Mouse (Mus musculus) neural tube, embryonic 12.5 days (tissue): ENCODE results near the gene Bicral. TPM values are rescaled to one million over a fixed set of nuclear protein-coding genes. Genes with fewer than 3 reads are reported as not detected.
"Not testable (repeated sequence)": the region's sequence is repeated elsewhere in the genome, so short reads cannot be mapped to it uniquely, and the experiment has no call there.

Source experiments
- ATAC-seq: fragments of 200-750 bp; cut with Nextera tagmentation; 2 replicates; pipeline ENCODE4 v1.8.0; 2017; ENCODE audit warnings: low read depth, mild to moderate bottlenecking, moderate TSS enrichment, moderate library complexity; ENCODE audit not compliant: low FRiP score
- H3K27ac ChIP-seq: fragments of 300-500 bp; sonication (generic); 2 replicates; pipeline ENCODE4 v1.5.1; 2016
- H3K27me3 ChIP-seq: fragments of 300-500 bp; sonication (generic); replicated peaks from 2 replicates; pipeline ENCODE4 v1.6.1; 2016; ENCODE audit warnings: mild to moderate bottlenecking
- H3K36me3 ChIP-seq: fragments of 300-500 bp; sonication (generic); 2 replicates; pipeline ENCODE4 v1.6.1; 2016; ENCODE audit warnings: mild to moderate bottlenecking
- H3K4me1 ChIP-seq: fragments of 300-500 bp; sonication (generic); 2 replicates; pipeline ENCODE4 v1.6.1; 2016
- H3K4me2 ChIP-seq: fragments of 300-500 bp; sonication (generic); replicated peaks from 2 replicates; pipeline ENCODE4 v1.6.1; 2016; ENCODE audit warnings: mild to moderate bottlenecking
- H3K4me3 ChIP-seq: fragments of 300-500 bp; sonication (generic); 2 replicates; pipeline ENCODE4 v1.5.1; 2016
- H3K9ac ChIP-seq: fragments of 300-500 bp; sonication (generic); 2 replicates; pipeline ENCODE4 v1.6.1; 2016; ENCODE audit warnings: mild to moderate bottlenecking
- H3K9me3 ChIP-seq: fragments of 300-500 bp; sonication (generic); 2 replicates; pipeline ENCODE4 v1.6.1; 2016; ENCODE audit warnings: mild to moderate bottlenecking
- WGBS: fragments of 180-500 bp; shearing (Covaris S2); methylation state at CpG from one replicate; pipeline ENCODE4 v1.1.7; 2016; 5-methylcytosine and 5-hydroxymethylcytosine counted together
- polyA plus RNA-seq: library from polyadenylated mRNA; unstranded; fragments of >200 nt; fragmentation: Nextera tagmentation; extraction: Ambion mirVana; gene quantifications from 2 replicates; pipeline ENCODE4 v1.2.1, GENCODE M21; 2016

Gene Bicral
- polyA plus RNA-seq, 1 experiment from 2014 or later = 8.0 TPM

- no peak for ATAC-seq
- H3K9me3 ChIP-seq = no peaks in the 10 kb centered on the region
- no peak overlapping the region for H3K9ac ChIP-seq
- H3K27ac ChIP-seq = peak overlapping the region; percentile 11; the same call in 1 of the 2 replicates
- no peaks in the 10 kb centered on the region for H3K36me3 ChIP-seq
- H3K27me3 ChIP-seq = no peaks in the 10 kb centered on the region
- no peak overlapping the region for H3K4me3 ChIP-seq
- WGBS = 57% methylated on average over 6 of the region's 6 CpGs
- H3K4me2 ChIP-seq = peak overlapping the region; percentile 7; the same call in 1 of the 2 replicates
- peaks cover 16% of the 10 kb centered on the region for H3K4me1 ChIP-seq
These were observed 5.0 kb downstream of the Bicral start for GRCm38 (mm10) chr17:46853281-46853680.

GRCm38 (mm10) chr17:46852725-46853124 lies 5.6 kb downstream of the Bicral start:
- no peak overlapping the region for H3K4me2 ChIP-seq
- H3K4me3 ChIP-seq = no peak overlapping the region
- whole genome bisulfite sequencing = 51% methylated on average over 6 of the region's 6 CpGs
- ATAC-seq = no peak
- H3K27ac ChIP-seq = no peak overlapping the region; the same call in 1 of the 2 replicates
- no peak overlapping the region for H3K9ac ChIP-seq
- H3K4me1 ChIP-seq = peaks cover 16% of the 10 kb centered on the region
- no peaks in the 10 kb centered on the region for H3K9me3 ChIP-seq
- H3K36me3 ChIP-seq = no peaks in the 10 kb centered on the region
- H3K27me3 ChIP-seq = no peaks in the 10 kb centered on the region

GRCm38 (mm10) chr17:46847206-46847605 lies 11.1 kb downstream of the Bicral start:
- H3K4me2 ChIP-seq = no peak overlapping the region
- no peak overlapping the region for H3K27ac ChIP-seq
- no peak overlapping the region for H3K9ac ChIP-seq
- H3K4me1 ChIP-seq = peaks cover 11% of the 10 kb centered on the region; the same call in 1 of the 2 replicates
- H3K36me3 ChIP-seq = no peaks in the 10 kb centered on the region
- H3K4me3 ChIP-seq = no peak overlapping the region
- H3K9me3 ChIP-seq = no peaks in the 10 kb centered on the region
- WGBS = 97% methylated on average over 7 of the region's 7 CpGs
- H3K27me3 ChIP-seq = no peaks in the 10 kb centered on the region
- ATAC-seq = no peak

- WGBS = 95% methylated on average over 18 of the region's 18 CpGs
These were observed 11.7 kb downstream of the Bicral start for GRCm38 (mm10) chr17:46846573-46846972.

GRCm38 (mm10) chr17:46845262-46845661 lies 13.0 kb downstream of the Bicral start:
- no peak overlapping the region for H3K4me3 ChIP-seq

More at GRCm38 (mm10) chr17:46846573-46846972, 11.7 kb downstream of the Bicral start:
- peaks cover 11% of the 10 kb centered on the region; the same call in 1 of the 2 replicates for H3K4me1 ChIP-seq
- H3K36me3 ChIP-seq, H3K9me3 ChIP-seq, ATAC-seq, H3K27ac ChIP-seq, H3K9ac ChIP-seq, H3K27me3 ChIP-seq, H3K4me3 ChIP-seq, H3K4me2 ChIP-seq: not testable (repeated sequence)

GRCm38 (mm10) chr17:46844811-46845210 lies 13.5 kb downstream of the Bicral start:
- no peak overlapping the region for H3K4me2 ChIP-seq
- no peaks in the 10 kb centered on the region for H3K9me3 ChIP-seq
- no peak overlapping the region for H3K9ac ChIP-seq
- no peak overlapping the region for H3K27ac ChIP-seq
- 32% methylated on average over 10 of the region's 10 CpGs for WGBS
- no peaks in the 10 kb centered on the region for H3K27me3 ChIP-seq
- H3K36me3 ChIP-seq = 0 out of 2 replicates have a peak, but pooled peaks cover 3% of the 10 kb centered on the region
- no peak; the same call in 1 of the 2 replicates for ATAC-seq
- H3K4me1 ChIP-seq = peaks cover 11% of the 10 kb centered on the region; the same call in 1 of the 2 replicates
- no peak overlapping the region for H3K4me3 ChIP-seq

More at GRCm38 (mm10) chr17:46845262-46845661, 13.0 kb downstream of the Bicral start:
- H3K27ac ChIP-seq = no peak overlapping the region
- no peak overlapping the region for H3K4me2 ChIP-seq
- 80% methylated on average over 12 of the region's 12 CpGs for WGBS
- peaks cover 11% of the 10 kb centered on the region; the same call in 1 of the 2 replicates for H3K4me1 ChIP-seq
- ATAC-seq = no peak
- no peaks in the 10 kb centered on the region for H3K9me3 ChIP-seq
- H3K36me3 ChIP-seq = 0 out of 2 replicates have a peak, but pooled peaks cover under 1% of the 10 kb centered on the region
- no peak overlapping the region for H3K9ac ChIP-seq
- H3K27me3 ChIP-seq = no peaks in the 10 kb centered on the region

GRCm38 (mm10) chr17:46843716-46844115 lies 14.6 kb downstream of the Bicral start:
- Histone ChIP-seq H3K9me3 (no peaks in the 10 kb centered on the region), H3K4me1 (peaks cover 11% of the 10 kb centered on the region; the same call in 1 of the 2 replicates), H3K4me2 (no peak overlapping the region), H3K27ac (peak overlapping the region; percentile 10; the same call in 1 of the 2 replicates), H3K36me3 (0 out of 2 replicates have a peak, but pooled peaks cover 3% of the 10 kb centered on the region), H3K4me3 (no peak overlapping the region), H3K9ac (no peak overlapping the region), H3K27me3 (no peaks in the 10 kb centered on the region)
- WGBS = 32% methylated on average over 7 of the region's 7 CpGs
- ATAC-seq = no peak

GRCm38 (mm10) chr17:46843022-46843421 lies 15.3 kb downstream of the Bicral start:
- Histone ChIP-seq H3K36me3 (0 out of 2 replicates have a peak, but pooled peaks cover 3% of the 10 kb centered on the region), H3K4me3 (no peak overlapping the region), H3K27ac (no peak overlapping the region), H3K4me1 (peaks cover 15% of the 10 kb centered on the region; the same call in 1 of the 2 replicates), H3K9me3 (no peaks in the 10 kb centered on the region), H3K4me2 (no peak overlapping the region), H3K9ac (no peak overlapping the region), H3K27me3 (no peaks in the 10 kb centered on the region)
- no peak for ATAC-seq
- WGBS = 78% methylated on average over 2 of the region's 2 CpGs

- peaks cover 15% of the 10 kb centered on the region; the same call in 1 of the 2 replicates for H3K4me1 ChIP-seq
- no peaks in the 10 kb centered on the region for H3K27me3 ChIP-seq
- H3K27ac ChIP-seq = no peak overlapping the region
- no peak overlapping the region for H3K9ac ChIP-seq
- WGBS = 92% methylated on average over 10 of the region's 10 CpGs
- no peak overlapping the region for H3K4me2 ChIP-seq
- no peak for ATAC-seq
- H3K36me3 ChIP-seq = 0 out of 2 replicates have a peak, but pooled peaks cover 3% of the 10 kb centered on the region
- H3K9me3 ChIP-seq = no peaks in the 10 kb centered on the region
- H3K4me3 ChIP-seq = no peak overlapping the region
These were observed 17.8 kb downstream of the Bicral start for GRCm38 (mm10) chr17:46840304-46841010.

- peaks cover 4% of the 10 kb centered on the region; the same call in 1 of the 2 replicates for H3K4me1 ChIP-seq
- 0 out of 2 replicates have a peak, but pooled peaks cover 3% of the 10 kb centered on the region for H3K36me3 ChIP-seq
- no peak overlapping the region for H3K4me3 ChIP-seq
- no peak overlapping the region for H3K9ac ChIP-seq
- no peaks in the 10 kb centered on the region for H3K27me3 ChIP-seq
- no peaks in the 10 kb centered on the region for H3K9me3 ChIP-seq
- ATAC-seq = no peak
- no peak overlapping the region for H3K4me2 ChIP-seq
- WGBS = 70% methylated on average over 7 of the region's 7 CpGs
- H3K27ac ChIP-seq = no peak overlapping the region
These were observed 19.8 kb downstream of the Bicral start for GRCm38 (mm10) chr17:46838396-46838920.

GRCm38 (mm10) chr17:46837897-46838296 lies 20.4 kb downstream of the Bicral start:
- Histone ChIP-seq H3K4me3 (no peak overlapping the region), H3K27ac (no peak overlapping the region), H3K9me3 (no peaks in the 10 kb centered on the region), H3K4me1 (peaks cover 4% of the 10 kb centered on the region; the same call in 1 of the 2 replicates), H3K9ac (no peak overlapping the region), H3K4me2 (no peak overlapping the region), H3K36me3 (0 out of 2 replicates have a peak, but pooled peaks cover 3% of the 10 kb centered on the region), H3K27me3 (no peaks in the 10 kb centered on the region)
- no peak for ATAC-seq
- WGBS = 75% methylated on average over 2 of the region's 2 CpGs

GRCm38 (mm10) chr17:46835093-46835715 lies 23.1 kb downstream of the Bicral start:
- WGBS = 51% methylated on average over 6 of the region's 6 CpGs

More at GRCm38 (mm10) chr17:46835093-46835715, 23.1 kb downstream of the Bicral start:
- H3K27ac ChIP-seq = no peak overlapping the region
- 0 out of 2 replicates have a peak, but pooled peaks cover 2% of the 10 kb centered on the region for H3K36me3 ChIP-seq
- no peak overlapping the region for H3K9ac ChIP-seq
- no peaks in the 10 kb centered on the region for H3K27me3 ChIP-seq
- H3K4me1 ChIP-seq = peaks cover 4% of the 10 kb centered on the region; the same call in 1 of the 2 replicates
- H3K4me2 ChIP-seq = no peak overlapping the region
- no peak for ATAC-seq
- H3K9me3 ChIP-seq = no peaks in the 10 kb centered on the region
- H3K4me3 ChIP-seq = no peak overlapping the region
